Mouse (Mus musculus): ENCODE results near the gene Rimkla. TPM values are rescaled to one million over a fixed set of nuclear protein-coding genes. Genes with fewer than 3 reads are reported as not detected.

The Rimkla gene
- polyA plus RNA-seq, 2 experiments: 0.62 to 0.79 TPM

DNA sequence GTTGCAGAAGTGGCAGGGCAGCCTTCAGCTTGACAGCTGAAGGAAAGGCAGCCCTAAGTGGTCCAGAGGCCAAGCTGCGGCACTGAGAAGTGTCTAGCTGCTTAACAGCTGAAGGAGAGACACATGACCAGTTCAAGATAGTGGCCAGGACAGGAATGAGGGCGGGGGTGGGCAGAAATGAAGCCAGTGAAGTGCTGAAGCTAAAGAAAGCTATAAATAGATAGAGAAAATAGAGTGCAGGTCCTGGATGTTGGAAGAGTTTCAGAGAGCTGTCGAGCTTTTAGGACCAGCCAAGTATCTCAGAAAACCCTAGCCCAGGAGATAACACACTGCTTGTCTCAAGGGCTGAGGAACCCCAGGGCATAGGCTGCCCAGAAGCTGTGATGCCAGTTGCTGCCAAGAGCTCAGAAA, 20.3 kb upstream of the Rimkla start:
- Histone ChIP-seq H3K9ac (ENCODE audit: low read depth, low read length, severe bottlenecking) (no peak overlapping the region), H3K27ac (replicated peaks; ENCODE audit: low read depth, low read length) (no peak overlapping the region), H3K4me2 (replicated peaks; ENCODE audit: low read depth, low read length, severe bottlenecking) (no peak overlapping the region), H3K9me3 (ENCODE audit: control insufficient read depth, low read length) (no peaks in the 10 kb centered on the region), H3K4me3 (replicated peaks; ENCODE audit: low read length) (no peak overlapping the region), H3K27me3 (ENCODE audit: control insufficient read depth, insufficient read depth, low read length) (no peaks in the 10 kb centered on the region), H3K4me1 (ENCODE audit: control insufficient read depth, insufficient read depth, low read length) (no peaks in the 10 kb centered on the region), H3K36me3 (ENCODE audit: control insufficient read depth, insufficient read depth, low read length) (no peaks in the 10 kb centered on the region)
- ATAC-seq (ENCODE audit: low FRiP score, low read depth) (no peak), DNase-seq (ENCODE audit: low spot score) (no peak)
- 69% methylated on average over 3 of the region's 3 CpGs for WGBS
- TF ChIP-seq POLR2A (IDR thresholded peaks at IDR 0.05; ENCODE audit: borderline replicate concordance, extremely low read depth, insufficient read depth, insufficient read length): no peak

DNA sequence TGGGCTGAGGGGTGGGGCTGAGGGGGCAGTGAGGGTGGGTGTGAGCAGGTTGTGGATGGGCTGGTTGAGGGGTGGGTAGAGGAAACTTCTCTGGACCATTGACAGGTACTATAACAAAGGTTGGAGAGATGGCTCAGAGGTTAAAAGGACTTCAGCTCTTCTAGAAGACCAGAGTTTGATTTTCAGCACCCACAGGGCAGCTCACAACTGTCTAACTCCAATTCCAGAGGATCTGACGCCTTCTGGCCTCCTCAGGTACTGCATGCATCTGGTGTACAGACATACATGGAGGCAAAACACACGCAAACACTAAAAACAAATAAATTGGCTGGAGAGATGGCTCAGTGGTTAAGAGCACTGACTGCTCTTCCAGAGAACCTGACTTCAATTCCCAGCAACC, 19.2 kb upstream of the Rimkla start:
- H3K9ac ChIP-seq (ENCODE audit: low read depth, low read length, severe bottlenecking): no peak overlapping the region
- H3K4me1 ChIP-seq (ENCODE audit: control insufficient read depth, insufficient read depth, low read length): no peaks in the 10 kb centered on the region
- WGBS: 58% methylated on average over 2 of the region's 2 CpGs
- H3K27me3 ChIP-seq (ENCODE audit: control insufficient read depth, insufficient read depth, low read length): no peaks in the 10 kb centered on the region
- H3K36me3 ChIP-seq (ENCODE audit: control insufficient read depth, insufficient read depth, low read length): no peaks in the 10 kb centered on the region
- DNase-seq (ENCODE audit: low spot score) (no peak), ATAC-seq (ENCODE audit: low FRiP score, low read depth) (no peak)
- H3K4me3 ChIP-seq (replicated peaks; ENCODE audit: low read length): no peak overlapping the region
- TF ChIP-seq POLR2A (IDR thresholded peaks at IDR 0.05; ENCODE audit: borderline replicate concordance, extremely low read depth, insufficient read depth, insufficient read length): no peak
- H3K9me3 ChIP-seq (ENCODE audit: control insufficient read depth, low read length): no peaks in the 10 kb centered on the region
- H3K27ac ChIP-seq (replicated peaks; ENCODE audit: low read depth, low read length): no peak overlapping the region
- H3K4me2 ChIP-seq (replicated peaks; ENCODE audit: low read depth, low read length, severe bottlenecking): no peak overlapping the region

DNA sequence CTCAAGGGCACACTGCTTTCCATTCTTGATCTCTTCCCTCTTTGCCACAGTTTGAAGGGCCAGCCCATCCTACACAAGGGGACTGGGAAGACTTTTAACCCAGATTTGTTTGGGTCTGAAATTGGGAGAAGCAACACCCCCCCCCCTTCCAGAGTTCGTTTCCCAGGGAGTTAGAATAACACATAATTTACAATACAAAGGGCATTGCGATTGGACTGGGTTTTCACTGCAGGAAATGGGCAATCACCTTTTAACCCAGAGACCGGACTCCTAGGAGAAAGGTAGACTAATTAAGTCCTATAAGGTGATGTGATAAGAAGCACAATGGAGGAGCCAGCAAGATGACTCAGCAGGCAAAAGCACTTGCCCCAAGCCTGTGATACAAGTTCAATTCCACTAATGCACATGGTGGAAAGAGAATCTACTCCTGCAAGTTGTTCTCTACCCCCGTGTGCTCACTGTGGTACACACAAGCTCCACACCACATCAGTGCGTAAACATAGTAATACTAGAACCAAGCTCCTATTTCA, 6.0 kb upstream of the Rimkla start:
- Histone ChIP-seq H3K4me1 (ENCODE audit: control insufficient read depth, insufficient read depth, low read length) (no peaks in the 10 kb centered on the region), H3K27me3 (ENCODE audit: control insufficient read depth, insufficient read depth, low read length) (peaks cover 4% of the 10 kb centered on the region; the same call in 1 of the 2 replicates), H3K36me3 (ENCODE audit: control insufficient read depth, insufficient read depth, low read length) (no peaks in the 10 kb centered on the region), H3K27ac (replicated peaks; ENCODE audit: low read depth, low read length) (no peak overlapping the region), H3K9ac (ENCODE audit: low read depth, low read length, severe bottlenecking) (no peak overlapping the region), H3K9me3 (ENCODE audit: control insufficient read depth, low read length) (no peaks in the 10 kb centered on the region), H3K4me3 (replicated peaks; ENCODE audit: low read length) (no peak overlapping the region), H3K4me2 (replicated peaks; ENCODE audit: low read depth, low read length, severe bottlenecking) (no peak overlapping the region)
- DNase-seq (ENCODE audit: low spot score) (no peak), ATAC-seq (ENCODE audit: low FRiP score, low read depth) (no peak)
- WGBS: 50% methylated on average over 5 of the region's 5 CpGs
- no peak for TF ChIP-seq POLR2A (IDR thresholded peaks at IDR 0.05; ENCODE audit: borderline replicate concordance, extremely low read depth, insufficient read depth, insufficient read length)

DNA sequence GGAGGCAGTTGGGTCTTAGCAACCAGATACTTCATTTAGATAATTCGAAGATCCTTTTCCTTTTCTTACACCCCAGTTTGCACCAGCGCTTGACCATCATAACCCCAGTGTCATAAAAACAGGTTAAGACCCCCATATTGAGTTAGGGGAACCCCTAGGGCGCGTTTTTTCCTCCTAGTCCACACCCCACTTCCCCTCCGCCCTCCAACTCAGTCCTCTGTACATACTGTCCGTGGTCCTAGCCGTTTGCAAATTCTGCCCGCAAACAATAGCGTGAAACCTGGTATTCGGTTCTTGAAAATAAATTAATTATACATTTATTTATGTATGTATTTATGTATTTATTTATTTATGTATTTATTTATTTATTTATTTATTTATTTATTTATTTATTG, 502 bp upstream of the Rimkla start:
- Histone ChIP-seq H3K9me3 (ENCODE audit: control insufficient read depth, low read length) (peaks cover 4% of the 10 kb centered on the region; the same call in 1 of the 2 replicates), H3K4me2 (replicated peaks; ENCODE audit: low read depth, low read length, severe bottlenecking) (peak overlapping the region; percentile 88), H3K27ac (replicated peaks; ENCODE audit: low read depth, low read length) (no peak overlapping the region), H3K36me3 (ENCODE audit: control insufficient read depth, insufficient read depth, low read length) (no peaks in the 10 kb centered on the region), H3K4me3 (replicated peaks; ENCODE audit: low read length) (peak overlapping the region; percentile 58), H3K27me3 (ENCODE audit: control insufficient read depth, insufficient read depth, low read length) (peaks cover 27% of the 10 kb centered on the region; the same call in 1 of the 2 replicates), H3K9ac (ENCODE audit: low read depth, low read length, severe bottlenecking) (no peak overlapping the region), H3K4me1 (ENCODE audit: control insufficient read depth, insufficient read depth, low read length) (no peaks in the 10 kb centered on the region)
- no peak for DNase-seq (ENCODE audit: low spot score)
- no peak for TF ChIP-seq POLR2A (IDR thresholded peaks at IDR 0.05; ENCODE audit: borderline replicate concordance, extremely low read depth, insufficient read depth, insufficient read length)
- ATAC-seq (ENCODE audit: low FRiP score, low read depth): no peak
- 37% methylated on average over 10 of the region's 10 CpGs for WGBS

DNA sequence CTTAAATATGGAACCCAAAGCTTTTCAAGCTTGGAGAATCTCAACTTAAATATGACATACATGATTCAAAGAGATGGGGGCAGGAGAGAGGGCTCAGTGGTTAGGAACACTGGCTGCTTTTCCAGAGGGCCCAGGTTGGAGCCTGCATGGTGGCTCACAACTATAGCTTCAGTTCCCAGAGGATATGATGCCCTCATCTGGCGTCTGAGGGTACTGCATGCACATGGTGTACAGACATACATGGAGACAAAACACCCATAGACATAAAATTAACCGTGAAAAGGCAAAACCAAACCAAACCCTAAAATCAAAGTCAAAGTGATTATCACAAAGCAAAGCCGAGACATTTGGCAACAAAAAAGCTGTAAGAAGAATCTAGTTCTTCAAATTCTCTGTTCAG, 1.6 kb downstream of the Rimkla start:
- ATAC-seq (ENCODE audit: low FRiP score, low read depth) (no peak), DNase-seq (ENCODE audit: low spot score) (no peak)
- Histone ChIP-seq H3K9me3 (ENCODE audit: control insufficient read depth, low read length) (peaks cover 4% of the 10 kb centered on the region; the same call in 1 of the 2 replicates), H3K27ac (replicated peaks; ENCODE audit: low read depth, low read length) (no peak overlapping the region), H3K4me3 (replicated peaks; ENCODE audit: low read length) (no peak overlapping the region), H3K36me3 (ENCODE audit: control insufficient read depth, insufficient read depth, low read length) (no peaks in the 10 kb centered on the region), H3K27me3 (ENCODE audit: control insufficient read depth, insufficient read depth, low read length) (peaks cover 27% of the 10 kb centered on the region; the same call in 1 of the 2 replicates), H3K9ac (ENCODE audit: low read depth, low read length, severe bottlenecking) (no peak overlapping the region), H3K4me2 (replicated peaks; ENCODE audit: low read depth, low read length, severe bottlenecking) (no peak overlapping the region), H3K4me1 (ENCODE audit: control insufficient read depth, insufficient read depth, low read length) (no peaks in the 10 kb centered on the region)
- 70% methylated on average over 3 of the region's 3 CpGs for WGBS
- no peak for TF ChIP-seq POLR2A (IDR thresholded peaks at IDR 0.05; ENCODE audit: borderline replicate concordance, extremely low read depth, insufficient read depth, insufficient read length)
